Mouse (Mus musculus) hindbrain, embryonic 15.5 days (tissue): ENCODE measurements around the gene Rimkla. TPM values are rescaled to one million over a fixed set of nuclear protein-coding genes. Genes with fewer than 3 reads are reported as not detected.

Experiments used
- ATAC-seq: fragments of 200-750 bp; cut with Nextera tagmentation; 2 replicates; pipeline ENCODE4 v1.8.0; 2017; ENCODE audit warnings: low read depth, moderate number of reproducible peaks, moderate TSS enrichment; ENCODE audit not compliant: low FRiP score
- H3K27ac ChIP-seq: fragments of 300-500 bp; sonication (generic); replicated peaks from 2 replicates; pipeline ENCODE4 v1.5.1; 2015; ENCODE audit warnings: mild to moderate bottlenecking, inconsistent platforms
- H3K27me3 ChIP-seq: fragments of 300-500 bp; sonication (generic); 2 replicates; pipeline ENCODE4 v1.6.1; 2015; ENCODE audit warnings: control low read depth, inconsistent platforms
- H3K36me3 ChIP-seq: fragments of 300-500 bp; sonication (generic); 2 replicates; pipeline ENCODE4 v1.6.1; 2015; ENCODE audit warnings: control low read depth, inconsistent platforms
- H3K4me1 ChIP-seq: fragments of 300-500 bp; sonication (generic); replicated peaks from 2 replicates; pipeline ENCODE4 v1.6.1; 2015; ENCODE audit warnings: control low read depth, inconsistent platforms
- H3K4me2 ChIP-seq: fragments of 300-500 bp; sonication (generic); 2 replicates; pipeline ENCODE4 v1.6.1; 2015; ENCODE audit warnings: moderate library complexity, mild to moderate bottlenecking, inconsistent platforms
- H3K4me3 ChIP-seq: fragments of 300-500 bp; sonication (generic); 2 replicates; pipeline ENCODE4 v1.5.1; 2015; ENCODE audit warnings: mild to moderate bottlenecking, inconsistent platforms
- H3K9ac ChIP-seq: fragments of 300-500 bp; sonication (generic); 2 replicates; pipeline ENCODE4 v1.6.1; 2015; ENCODE audit warnings: inconsistent platforms
- H3K9me3 ChIP-seq: fragments of 300-500 bp; sonication (generic); 2 replicates; pipeline ENCODE4 v1.6.1; 2016; ENCODE audit warnings: control low read depth, inconsistent platforms
- WGBS: fragments of 180-500 bp; shearing (Covaris S2); methylation state at CpG from one replicate; pipeline ENCODE4 v1.1.7; 2015; 5-methylcytosine and 5-hydroxymethylcytosine counted together
- polyA plus RNA-seq: library from polyadenylated mRNA; unstranded; fragments of >200 nt; fragmentation: Nextera tagmentation; extraction: Ambion mirVana; gene quantifications from 2 replicates; pipeline ENCODE4 v1.2.1, GENCODE M21; 2015

The Rimkla gene
- polyA plus RNA-seq, 1 experiment from 2014 or later, result 28.9 TPM

DNA sequence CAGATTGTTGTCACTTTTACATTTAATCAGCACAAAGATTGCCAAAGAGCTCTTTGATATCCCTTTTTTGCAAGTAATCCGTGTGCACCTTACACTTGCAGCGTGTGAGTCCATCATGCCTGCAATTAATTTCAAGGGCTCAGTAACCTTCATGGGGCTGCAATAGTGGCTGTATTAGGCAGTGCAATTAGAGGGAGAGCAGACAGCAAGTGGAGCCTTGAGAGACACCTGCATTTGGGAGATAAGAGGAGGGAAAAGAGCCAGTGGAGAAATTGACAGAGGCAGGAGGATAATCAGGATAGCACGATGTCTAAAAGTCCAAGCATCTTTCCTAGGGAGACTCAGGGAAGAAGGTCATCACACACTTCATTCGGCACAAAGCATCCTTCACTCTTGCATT lies 31.1 kb upstream of the Rimkla start:
- H3K4me2 ChIP-seq, result peak overlapping the region; percentile 14; the same call in 1 of the 2 replicates
- no peak overlapping the region for H3K9ac ChIP-seq
- peak; percentile 65; the same call in 1 of the 2 replicates for ATAC-seq
- H3K36me3 ChIP-seq, result no peaks in the 10 kb centered on the region
- peaks cover 16% of the 10 kb centered on the region for H3K4me1 ChIP-seq
- H3K4me3 ChIP-seq, result no peak overlapping the region
- H3K9me3 ChIP-seq, result no peaks in the 10 kb centered on the region
- no peaks in the 10 kb centered on the region for H3K27me3 ChIP-seq
- WGBS, result 51% methylated on average over 4 of the region's 4 CpGs
- peak overlapping the region; percentile 79 for H3K27ac ChIP-seq

DNA sequence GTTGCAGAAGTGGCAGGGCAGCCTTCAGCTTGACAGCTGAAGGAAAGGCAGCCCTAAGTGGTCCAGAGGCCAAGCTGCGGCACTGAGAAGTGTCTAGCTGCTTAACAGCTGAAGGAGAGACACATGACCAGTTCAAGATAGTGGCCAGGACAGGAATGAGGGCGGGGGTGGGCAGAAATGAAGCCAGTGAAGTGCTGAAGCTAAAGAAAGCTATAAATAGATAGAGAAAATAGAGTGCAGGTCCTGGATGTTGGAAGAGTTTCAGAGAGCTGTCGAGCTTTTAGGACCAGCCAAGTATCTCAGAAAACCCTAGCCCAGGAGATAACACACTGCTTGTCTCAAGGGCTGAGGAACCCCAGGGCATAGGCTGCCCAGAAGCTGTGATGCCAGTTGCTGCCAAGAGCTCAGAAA lies 20.3 kb upstream of the Rimkla start:
- no peaks in the 10 kb centered on the region for H3K4me1 ChIP-seq
- H3K9ac ChIP-seq, result no peak overlapping the region
- no peak for ATAC-seq
- no peaks in the 10 kb centered on the region for H3K36me3 ChIP-seq
- WGBS, result 68% methylated on average over 3 of the region's 3 CpGs
- H3K27me3 ChIP-seq, result no peaks in the 10 kb centered on the region
- H3K9me3 ChIP-seq, result no peaks in the 10 kb centered on the region
- H3K4me3 ChIP-seq, result no peak overlapping the region
- H3K4me2 ChIP-seq, result no peak overlapping the region
- H3K27ac ChIP-seq, result no peak overlapping the region

DNA sequence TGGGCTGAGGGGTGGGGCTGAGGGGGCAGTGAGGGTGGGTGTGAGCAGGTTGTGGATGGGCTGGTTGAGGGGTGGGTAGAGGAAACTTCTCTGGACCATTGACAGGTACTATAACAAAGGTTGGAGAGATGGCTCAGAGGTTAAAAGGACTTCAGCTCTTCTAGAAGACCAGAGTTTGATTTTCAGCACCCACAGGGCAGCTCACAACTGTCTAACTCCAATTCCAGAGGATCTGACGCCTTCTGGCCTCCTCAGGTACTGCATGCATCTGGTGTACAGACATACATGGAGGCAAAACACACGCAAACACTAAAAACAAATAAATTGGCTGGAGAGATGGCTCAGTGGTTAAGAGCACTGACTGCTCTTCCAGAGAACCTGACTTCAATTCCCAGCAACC lies 19.2 kb upstream of the Rimkla start:
- H3K9me3 ChIP-seq, result no peaks in the 10 kb centered on the region
- no peak overlapping the region for H3K9ac ChIP-seq
- no peaks in the 10 kb centered on the region for H3K27me3 ChIP-seq
- H3K27ac ChIP-seq, result no peak overlapping the region
- no peak for ATAC-seq
- no peak overlapping the region for H3K4me2 ChIP-seq
- H3K4me1 ChIP-seq, result no peaks in the 10 kb centered on the region
- H3K36me3 ChIP-seq, result no peaks in the 10 kb centered on the region
- 66% methylated on average over 2 of the region's 2 CpGs for WGBS
- no peak overlapping the region for H3K4me3 ChIP-seq

DNA sequence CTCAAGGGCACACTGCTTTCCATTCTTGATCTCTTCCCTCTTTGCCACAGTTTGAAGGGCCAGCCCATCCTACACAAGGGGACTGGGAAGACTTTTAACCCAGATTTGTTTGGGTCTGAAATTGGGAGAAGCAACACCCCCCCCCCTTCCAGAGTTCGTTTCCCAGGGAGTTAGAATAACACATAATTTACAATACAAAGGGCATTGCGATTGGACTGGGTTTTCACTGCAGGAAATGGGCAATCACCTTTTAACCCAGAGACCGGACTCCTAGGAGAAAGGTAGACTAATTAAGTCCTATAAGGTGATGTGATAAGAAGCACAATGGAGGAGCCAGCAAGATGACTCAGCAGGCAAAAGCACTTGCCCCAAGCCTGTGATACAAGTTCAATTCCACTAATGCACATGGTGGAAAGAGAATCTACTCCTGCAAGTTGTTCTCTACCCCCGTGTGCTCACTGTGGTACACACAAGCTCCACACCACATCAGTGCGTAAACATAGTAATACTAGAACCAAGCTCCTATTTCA lies 6.0 kb upstream of the Rimkla start:
- no peak for ATAC-seq
- 65% methylated on average over 5 of the region's 5 CpGs for WGBS

DNA sequence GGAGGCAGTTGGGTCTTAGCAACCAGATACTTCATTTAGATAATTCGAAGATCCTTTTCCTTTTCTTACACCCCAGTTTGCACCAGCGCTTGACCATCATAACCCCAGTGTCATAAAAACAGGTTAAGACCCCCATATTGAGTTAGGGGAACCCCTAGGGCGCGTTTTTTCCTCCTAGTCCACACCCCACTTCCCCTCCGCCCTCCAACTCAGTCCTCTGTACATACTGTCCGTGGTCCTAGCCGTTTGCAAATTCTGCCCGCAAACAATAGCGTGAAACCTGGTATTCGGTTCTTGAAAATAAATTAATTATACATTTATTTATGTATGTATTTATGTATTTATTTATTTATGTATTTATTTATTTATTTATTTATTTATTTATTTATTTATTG lies 502 bp upstream of the Rimkla start:
- 35% methylated on average over 10 of the region's 10 CpGs for WGBS
- Histone ChIP-seq H3K27ac (peak overlapping the region; percentile 81), H3K36me3 (no peaks in the 10 kb centered on the region)

More for the DNA sequence above, 6.0 kb upstream of the Rimkla start:
- no peak overlapping the region for H3K27ac ChIP-seq
- H3K36me3 ChIP-seq, result no peaks in the 10 kb centered on the region
- H3K4me1 ChIP-seq, result no peaks in the 10 kb centered on the region
- no peak overlapping the region for H3K4me3 ChIP-seq
- no peak overlapping the region for H3K4me2 ChIP-seq
- no peaks in the 10 kb centered on the region for H3K9me3 ChIP-seq
- H3K9ac ChIP-seq, result no peak overlapping the region
- no peaks in the 10 kb centered on the region for H3K27me3 ChIP-seq

DNA sequence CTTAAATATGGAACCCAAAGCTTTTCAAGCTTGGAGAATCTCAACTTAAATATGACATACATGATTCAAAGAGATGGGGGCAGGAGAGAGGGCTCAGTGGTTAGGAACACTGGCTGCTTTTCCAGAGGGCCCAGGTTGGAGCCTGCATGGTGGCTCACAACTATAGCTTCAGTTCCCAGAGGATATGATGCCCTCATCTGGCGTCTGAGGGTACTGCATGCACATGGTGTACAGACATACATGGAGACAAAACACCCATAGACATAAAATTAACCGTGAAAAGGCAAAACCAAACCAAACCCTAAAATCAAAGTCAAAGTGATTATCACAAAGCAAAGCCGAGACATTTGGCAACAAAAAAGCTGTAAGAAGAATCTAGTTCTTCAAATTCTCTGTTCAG lies 1.6 kb downstream of the Rimkla start:
- peak overlapping the region; percentile 85 for H3K4me2 ChIP-seq
- 84% methylated on average over 3 of the region's 3 CpGs for WGBS
- no peaks in the 10 kb centered on the region for H3K9me3 ChIP-seq
- H3K27ac ChIP-seq, result no peak overlapping the region
- no peak overlapping the region for H3K4me3 ChIP-seq
- peaks cover 26% of the 10 kb centered on the region for H3K4me1 ChIP-seq
- no peaks in the 10 kb centered on the region for H3K27me3 ChIP-seq
- no peaks in the 10 kb centered on the region for H3K36me3 ChIP-seq
- no peak overlapping the region for H3K9ac ChIP-seq
- no peak for ATAC-seq

More for the DNA sequence above, 502 bp upstream of the Rimkla start:
- Histone ChIP-seq H3K9me3 (no peaks in the 10 kb centered on the region), H3K4me3 (peak overlapping the region; percentile 72), H3K4me1 (peaks cover 26% of the 10 kb centered on the region), H3K27me3 (no peaks in the 10 kb centered on the region), H3K4me2 (peak overlapping the region; percentile 85), H3K9ac (peak overlapping the region; percentile 71)
- peak; percentile 45; the same call in 1 of the 2 replicates for ATAC-seq

DNA sequence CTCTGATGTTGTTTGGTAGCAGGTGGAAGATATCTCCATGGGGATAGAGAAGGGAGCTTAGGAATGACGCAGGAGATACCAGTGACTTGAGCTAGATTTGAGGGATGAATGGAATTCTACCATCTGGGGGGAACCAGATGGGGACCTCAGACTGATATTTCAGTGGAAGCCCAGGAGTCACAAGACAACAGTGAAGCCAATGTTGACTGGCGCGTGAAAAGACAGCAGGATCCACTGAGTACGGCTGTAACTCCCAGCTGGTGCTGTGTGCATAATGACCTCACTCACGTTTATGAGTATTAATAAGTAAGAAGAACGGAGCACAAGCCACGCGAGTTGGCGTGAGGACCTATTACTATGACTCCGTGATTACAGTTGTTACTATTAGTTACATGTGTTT lies 2.8 kb downstream of the Rimkla start:
- H3K27ac ChIP-seq, result no peak overlapping the region
- 53% methylated on average over 10 of the region's 10 CpGs for WGBS
- H3K4me2 ChIP-seq, result no peak overlapping the region
- H3K36me3 ChIP-seq, result no peaks in the 10 kb centered on the region
- no peaks in the 10 kb centered on the region for H3K27me3 ChIP-seq
- no peak for ATAC-seq
- no peak overlapping the region for H3K4me3 ChIP-seq
- peaks cover 26% of the 10 kb centered on the region for H3K4me1 ChIP-seq
- H3K9ac ChIP-seq, result no peak overlapping the region
- H3K9me3 ChIP-seq, result no peaks in the 10 kb centered on the region

DNA sequence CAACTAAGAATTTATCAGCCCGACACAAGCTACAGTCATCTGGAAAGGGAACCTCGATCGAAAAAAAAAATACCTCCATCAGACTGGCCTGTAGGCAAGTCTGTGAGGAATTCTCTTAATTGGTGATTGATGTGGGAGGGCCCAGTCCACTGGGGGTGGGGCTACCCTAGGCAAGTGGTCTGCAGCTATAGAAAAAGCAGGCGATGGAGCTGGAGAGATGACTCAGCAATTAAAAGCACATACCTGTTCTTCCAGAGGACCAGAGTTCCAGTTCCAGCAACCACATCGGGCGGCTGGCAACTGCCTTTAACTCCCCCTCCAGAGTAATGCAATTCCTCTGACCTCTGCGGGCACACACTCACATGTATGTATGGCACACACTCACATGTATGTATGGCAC lies 7.5 kb downstream of the Rimkla start:
- Histone ChIP-seq H3K4me3 (no peak overlapping the region), H3K36me3 (no peaks in the 10 kb centered on the region), H3K27ac (no peak overlapping the region), H3K9ac (no peak overlapping the region), H3K27me3 (no peaks in the 10 kb centered on the region), H3K4me2 (no peak overlapping the region), H3K4me1 (peaks cover 10% of the 10 kb centered on the region), H3K9me3 (no peaks in the 10 kb centered on the region)
- WGBS, result 67% methylated on average over 7 of the region's 7 CpGs
- no peak for ATAC-seq

DNA sequence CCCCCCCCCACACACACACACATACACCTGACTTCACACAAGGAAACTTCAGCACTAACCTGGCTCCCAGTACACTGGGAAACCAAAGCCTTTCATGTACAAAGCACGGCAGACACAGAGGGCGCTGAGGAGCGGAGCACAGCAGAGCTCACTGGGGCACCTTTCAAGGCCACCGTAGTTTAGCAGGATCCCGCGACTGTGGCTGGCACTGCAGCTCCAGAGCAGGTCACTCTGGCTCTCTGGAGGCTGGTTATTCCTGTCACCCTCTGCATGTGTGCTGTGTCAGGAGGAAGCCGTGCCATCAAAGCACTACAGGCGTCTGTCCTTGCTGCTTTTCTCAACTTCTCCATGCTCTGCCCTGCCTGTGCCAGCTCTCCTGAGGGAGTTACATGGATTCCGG lies 9.4 kb downstream of the Rimkla start:
- Histone ChIP-seq H3K9ac (no peak overlapping the region), H3K4me2 (no peak overlapping the region), H3K27ac (no peak overlapping the region), H3K36me3 (no peaks in the 10 kb centered on the region), H3K9me3 (no peaks in the 10 kb centered on the region), H3K4me3 (no peak overlapping the region), H3K4me1 (no peaks in the 10 kb centered on the region), H3K27me3 (no peaks in the 10 kb centered on the region)
- no peak for ATAC-seq
- WGBS, result 61% methylated on average over 9 of the region's 9 CpGs

DNA sequence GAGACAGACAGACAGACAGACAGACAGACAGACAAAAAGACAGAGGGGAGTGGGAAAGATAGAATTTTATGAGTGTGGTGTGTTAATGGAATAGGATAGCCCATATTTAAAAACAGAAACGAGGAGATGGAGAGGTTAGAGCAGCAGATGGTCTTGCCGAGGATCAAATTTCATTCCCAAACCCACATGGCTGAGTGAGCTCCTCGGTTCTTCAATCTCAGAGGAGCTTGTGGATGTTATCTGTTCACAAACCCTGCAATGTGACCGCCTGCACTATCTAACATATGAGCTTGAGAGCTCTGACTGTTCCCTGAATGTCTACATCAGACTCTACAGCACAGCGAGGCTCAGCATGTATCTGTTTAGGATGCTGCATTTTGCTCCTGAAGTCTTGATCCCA lies 19.3 kb downstream of the Rimkla start:
- no peak for ATAC-seq
- Histone ChIP-seq H3K27ac (no peak overlapping the region), H3K27me3 (no peaks in the 10 kb centered on the region), H3K9ac (no peak overlapping the region), H3K36me3 (no peaks in the 10 kb centered on the region), H3K4me2 (no peak overlapping the region), H3K9me3 (no peaks in the 10 kb centered on the region), H3K4me3 (no peak overlapping the region), H3K4me1 (no peaks in the 10 kb centered on the region)
- WGBS, result 66% methylated on average over 5 of the region's 5 CpGs

DNA sequence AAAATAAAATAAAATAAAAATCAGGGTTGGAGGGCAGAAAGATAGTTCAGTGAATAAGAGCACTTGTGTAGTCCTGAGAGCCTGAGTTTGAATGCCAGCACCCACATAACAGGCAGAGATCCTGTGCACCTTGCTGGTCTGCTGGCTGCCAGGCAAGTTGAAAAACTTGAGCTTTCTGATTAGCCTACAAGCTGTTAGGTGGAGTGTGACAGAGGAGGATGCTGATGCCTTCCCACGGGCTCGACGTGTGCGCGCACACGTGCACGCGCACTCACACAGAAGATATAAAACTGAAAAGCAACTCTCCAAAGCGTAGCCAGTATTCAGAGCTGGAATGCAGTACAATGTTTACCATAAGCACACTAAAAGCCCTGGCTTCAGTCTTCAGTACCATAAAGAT lies 19.9 kb downstream of the Rimkla start:
- Histone ChIP-seq H3K27ac (no peak overlapping the region), H3K27me3 (no peaks in the 10 kb centered on the region), H3K4me1 (no peaks in the 10 kb centered on the region), H3K4me2 (no peak overlapping the region), H3K4me3 (no peak overlapping the region), H3K9me3 (no peaks in the 10 kb centered on the region), H3K36me3 (0 out of 2 replicates have a peak, but pooled peaks cover 3% of the 10 kb centered on the region), H3K9ac (no peak overlapping the region)
- ATAC-seq, result no peak
- WGBS, result 84% methylated on average over 9 of the region's 9 CpGs

DNA sequence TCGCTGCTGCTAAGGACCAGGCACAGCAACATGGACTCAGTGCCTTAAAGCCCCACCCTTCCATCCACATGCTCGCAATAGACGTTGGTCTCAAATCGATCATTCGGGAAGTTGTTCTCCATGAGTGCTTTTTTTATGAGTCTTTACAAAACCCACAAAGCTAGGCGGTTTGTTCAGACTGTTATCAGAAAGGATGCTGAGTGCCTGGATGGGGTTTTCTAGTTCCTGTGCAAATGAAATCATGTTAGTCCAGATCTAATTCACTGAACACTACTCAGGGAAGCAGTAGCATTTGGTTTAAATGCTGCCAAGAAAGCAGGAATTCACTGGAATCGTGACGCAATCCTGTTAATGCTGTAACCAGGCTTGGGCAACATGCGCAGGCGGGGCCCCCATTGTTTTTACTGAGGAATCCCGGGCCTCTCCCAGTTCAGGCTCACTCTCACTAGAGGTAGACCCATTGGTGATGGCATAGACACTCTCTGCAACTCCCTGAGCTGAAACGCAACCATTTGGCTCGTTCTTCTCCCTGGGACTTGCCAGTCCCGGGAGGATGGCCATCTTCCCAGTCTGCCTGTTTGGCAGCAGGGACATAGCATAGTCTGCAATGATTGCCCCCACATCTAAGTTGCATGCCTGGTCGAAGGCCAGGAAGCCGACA lies 24.6 kb downstream of the Rimkla start:
- WGBS, result 86% methylated on average over 16 of the region's 16 CpGs
- Histone ChIP-seq H3K4me2 (no peak overlapping the region), H3K27me3 (no peaks in the 10 kb centered on the region), H3K4me1 (peaks cover 13% of the 10 kb centered on the region), H3K9me3 (no peaks in the 10 kb centered on the region), H3K9ac (no peak overlapping the region), H3K27ac (no peak overlapping the region), H3K4me3 (no peak overlapping the region), H3K36me3 (peaks cover 10% of the 10 kb centered on the region; the same call in 1 of the 2 replicates)
- ATAC-seq, result no peak

DNA sequence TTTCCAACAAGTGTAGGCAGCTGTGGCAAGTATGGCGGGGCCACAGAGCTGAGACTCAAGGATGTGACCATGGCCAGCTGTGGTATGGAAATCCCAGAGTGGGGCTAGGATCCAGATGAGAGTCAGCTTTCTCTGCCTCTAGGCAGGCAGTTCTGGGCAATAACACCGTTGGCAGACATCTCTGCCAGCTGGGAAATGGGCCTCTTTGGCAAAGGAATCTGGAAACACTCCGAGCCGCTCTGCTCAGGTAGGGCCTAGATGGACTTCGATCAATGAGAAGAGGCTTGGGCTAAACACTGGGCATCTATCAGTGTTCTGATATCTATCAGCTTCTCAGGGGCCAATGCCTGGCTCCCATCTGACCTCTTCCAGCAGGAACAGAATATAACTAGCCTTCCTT lies 26.6 kb downstream of the Rimkla start:
- Histone ChIP-seq H3K27ac (no peak overlapping the region), H3K9ac (no peak overlapping the region), H3K27me3 (no peaks in the 10 kb centered on the region), H3K4me1 (peaks cover 33% of the 10 kb centered on the region), H3K4me2 (no peak overlapping the region), H3K36me3 (peaks cover 10% of the 10 kb centered on the region; the same call in 1 of the 2 replicates), H3K9me3 (no peaks in the 10 kb centered on the region), H3K4me3 (no peak overlapping the region)
- ATAC-seq, result no peak
- WGBS, result 82% methylated on average over 5 of the region's 5 CpGs
